Mouse (Mus musculus) limb, embryonic 13.5 days (tissue): ENCODE results near the gene Pigk. TPM values are rescaled to one million over a fixed set of nuclear protein-coding genes. Genes with fewer than 3 reads are reported as not detected.
"Not testable (repeated sequence)": the region's sequence is repeated elsewhere in the genome, so short reads cannot be mapped to it uniquely, and the experiment has no call there.

Source experiments
- ATAC-seq: fragments of 200-750 bp; cut with Nextera tagmentation; 2 replicates; pipeline ENCODE4 v1.8.0; 2017; ENCODE audit warnings: low read depth, moderate number of reproducible peaks, moderate TSS enrichment; ENCODE audit not compliant: low FRiP score
- H3K27ac ChIP-seq: fragments of 300-500 bp; sonication (generic); 2 replicates; pipeline ENCODE4 v1.5.1; 2015; ENCODE audit warnings: inconsistent platforms, mild to moderate bottlenecking, moderate library complexity
- H3K27me3 ChIP-seq: fragments of 300-500 bp; sonication (generic); 2 replicates; pipeline ENCODE4 v1.6.1; 2015; ENCODE audit warnings: mild to moderate bottlenecking, inconsistent platforms
- H3K36me3 ChIP-seq: fragments of 300-500 bp; sonication (generic); 2 replicates; pipeline ENCODE4 v1.6.1; 2015; ENCODE audit warnings: inconsistent platforms, mild to moderate bottlenecking, moderate library complexity
- H3K4me1 ChIP-seq: fragments of 300-500 bp; sonication (generic); 2 replicates; pipeline ENCODE4 v1.6.1; 2015; ENCODE audit warnings: inconsistent platforms
- H3K4me2 ChIP-seq: fragments of 300-500 bp; sonication (generic); replicated peaks from 2 replicates; pipeline ENCODE4 v1.6.1; 2015; ENCODE audit warnings: inconsistent platforms, mild to moderate bottlenecking, moderate library complexity
- H3K4me3 ChIP-seq: fragments of 300-500 bp; sonication (generic); 2 replicates; pipeline ENCODE4 v1.5.1; 2015; ENCODE audit warnings: moderate library complexity, mild to moderate bottlenecking, inconsistent platforms
- H3K9ac ChIP-seq: fragments of 300-500 bp; sonication (generic); 2 replicates; pipeline ENCODE4 v1.6.1; 2015; ENCODE audit warnings: mild to moderate bottlenecking, inconsistent platforms
- H3K9me3 ChIP-seq: fragments of 300-500 bp; sonication (generic); 2 replicates; pipeline ENCODE4 v1.6.1; 2016; ENCODE audit warnings: inconsistent platforms
- WGBS: fragments of 180-500 bp; shearing (Covaris S2); methylation state at CpG from one replicate; pipeline ENCODE4 v1.1.7; 2015; 5-methylcytosine and 5-hydroxymethylcytosine counted together
- polyA plus RNA-seq: library from polyadenylated mRNA; unstranded; fragments of >200 nt; fragmentation: Nextera tagmentation; extraction: Ambion mirVana; gene quantifications from 2 replicates; pipeline ENCODE4 v1.2.1, GENCODE M21; 2015

Pigk gene
- polyA plus RNA-seq, 1 experiment from 2014 or later = 52.9 TPM

GRCm38 (mm10) chr3:152779819-152780218 is 65.9 kb downstream of the Pigk start:
- no peak overlapping the region for H3K4me2 ChIP-seq
- peaks cover 4% of the 10 kb centered on the region; the same call in 1 of the 2 replicates for H3K36me3 ChIP-seq
- no peaks in the 10 kb centered on the region for H3K27me3 ChIP-seq
- ATAC-seq = no peak
- no peaks in the 10 kb centered on the region for H3K9me3 ChIP-seq
- H3K4me1 ChIP-seq = 0 out of 2 replicates have a peak, but pooled peaks cover 2% of the 10 kb centered on the region
- H3K27ac ChIP-seq = no peak overlapping the region
- WGBS = 75% methylated on average over 4 of the region's 4 CpGs
- H3K9ac ChIP-seq = no peak overlapping the region
- H3K4me3 ChIP-seq = no peak overlapping the region

GRCm38 (mm10) chr3:152783792-152784191 is 69.9 kb downstream of the Pigk start:
- no peak; the same call in 1 of the 2 replicates for ATAC-seq
- no peak overlapping the region for H3K4me2 ChIP-seq
- peaks cover 12% of the 10 kb centered on the region for H3K36me3 ChIP-seq
- H3K4me3 ChIP-seq = no peak overlapping the region
- no peaks in the 10 kb centered on the region for H3K27me3 ChIP-seq
- 7% methylated on average over 7 of the region's 7 CpGs for WGBS
- H3K4me1 ChIP-seq = 0 out of 2 replicates have a peak, but pooled peaks cover 2% of the 10 kb centered on the region
- no peaks in the 10 kb centered on the region for H3K9me3 ChIP-seq
- H3K9ac ChIP-seq = no peak overlapping the region
- no peak overlapping the region for H3K27ac ChIP-seq

GRCm38 (mm10) chr3:152784353-152784752 is 70.5 kb downstream of the Pigk start:
- not testable (repeated sequence) for H3K4me1 ChIP-seq, H3K4me3 ChIP-seq, H3K27ac ChIP-seq, H3K9ac ChIP-seq, H3K9me3 ChIP-seq, H3K27me3 ChIP-seq, ATAC-seq, H3K4me2 ChIP-seq
- 88% methylated on average over 10 of the region's 13 CpGs for WGBS
- H3K36me3 ChIP-seq = peaks cover 12% of the 10 kb centered on the region

GRCm38 (mm10) chr3:152788301-152788953 is 74.5 kb downstream of the Pigk start:
- WGBS = 77% methylated on average over 5 of the region's 5 CpGs
- H3K27ac ChIP-seq, H3K9me3 ChIP-seq, H3K4me3 ChIP-seq, H3K9ac ChIP-seq, H3K4me1 ChIP-seq, H3K4me2 ChIP-seq, H3K27me3 ChIP-seq, ATAC-seq: not testable (repeated sequence)
- peaks cover 23% of the 10 kb centered on the region for H3K36me3 ChIP-seq

GRCm38 (mm10) chr3:152792601-152793000 is 78.7 kb downstream of the Pigk start:
- 78% methylated on average over 5 of the region's 5 CpGs for WGBS
- Histone ChIP-seq H3K27ac (no peak overlapping the region), H3K27me3 (no peaks in the 10 kb centered on the region), H3K4me3 (no peak overlapping the region), H3K9me3 (no peaks in the 10 kb centered on the region), H3K4me1 (no peaks in the 10 kb centered on the region), H3K4me2 (no peak overlapping the region), H3K9ac (no peak overlapping the region), H3K36me3 (peaks cover 26% of the 10 kb centered on the region)
- ATAC-seq = 0 out of 2 replicates have a peak, but pooled peaks have one; percentile 5

- Histone ChIP-seq H3K9me3 (no peaks in the 10 kb centered on the region), H3K4me3 (no peak overlapping the region), H3K4me1 (no peaks in the 10 kb centered on the region), H3K27ac (no peak overlapping the region), H3K27me3 (no peaks in the 10 kb centered on the region), H3K36me3 (peaks cover 22% of the 10 kb centered on the region), H3K9ac (no peak overlapping the region), H3K4me2 (no peak overlapping the region)
- ATAC-seq = peak; percentile 32; the same call in 1 of the 2 replicates
- WGBS = 59% methylated on average over 4 of the region's 4 CpGs
Observed at GRCm38 (mm10) chr3:152793006-152793405, 79.1 kb downstream of the Pigk start.

GRCm38 (mm10) chr3:152796216-152796615 is 82.3 kb downstream of the Pigk start:
- Histone ChIP-seq H3K4me2 (no peak overlapping the region), H3K4me1 (no peaks in the 10 kb centered on the region), H3K27ac (no peak overlapping the region), H3K27me3 (no peaks in the 10 kb centered on the region), H3K9me3 (no peaks in the 10 kb centered on the region), H3K36me3 (peaks cover 13% of the 10 kb centered on the region), H3K4me3 (no peak overlapping the region), H3K9ac (no peak overlapping the region)
- ATAC-seq = no peak
- 89% methylated on average over 4 of the region's 4 CpGs for WGBS

- no peaks in the 10 kb centered on the region for H3K4me1 ChIP-seq
- no peak for ATAC-seq
- no peaks in the 10 kb centered on the region for H3K27me3 ChIP-seq
- no peak overlapping the region for H3K9ac ChIP-seq
- no peak overlapping the region for H3K4me2 ChIP-seq
- H3K4me3 ChIP-seq = no peak overlapping the region
- peaks cover 6% of the 10 kb centered on the region; the same call in 1 of the 2 replicates for H3K36me3 ChIP-seq
- H3K27ac ChIP-seq = no peak overlapping the region
- no peaks in the 10 kb centered on the region for H3K9me3 ChIP-seq
- 15% methylated on average over 2 of the region's 2 CpGs for WGBS
Observed at GRCm38 (mm10) chr3:152797354-152797753, 83.5 kb downstream of the Pigk start.

- H3K4me2 ChIP-seq = no peak overlapping the region
- 0 out of 2 replicates have a peak, but pooled peaks cover under 1% of the 10 kb centered on the region for H3K36me3 ChIP-seq
- H3K27me3 ChIP-seq = no peaks in the 10 kb centered on the region
- ATAC-seq = no peak
- no peaks in the 10 kb centered on the region for H3K9me3 ChIP-seq
- no peak overlapping the region for H3K9ac ChIP-seq
- H3K4me1 ChIP-seq = no peaks in the 10 kb centered on the region
- H3K4me3 ChIP-seq = no peak overlapping the region
- H3K27ac ChIP-seq = no peak overlapping the region
- WGBS = 78% methylated on average over 9 of the region's 9 CpGs
Observed at GRCm38 (mm10) chr3:152799738-152800431, 86.0 kb downstream of the Pigk start.

- Histone ChIP-seq H3K36me3 (no peaks in the 10 kb centered on the region), H3K4me1 (no peaks in the 10 kb centered on the region), H3K4me2 (no peak overlapping the region), H3K27ac (no peak overlapping the region), H3K27me3 (no peaks in the 10 kb centered on the region), H3K9me3 (no peaks in the 10 kb centered on the region), H3K9ac (no peak overlapping the region), H3K4me3 (no peak overlapping the region)
- ATAC-seq = no peak
- 64% methylated on average over 4 of the region's 4 CpGs for WGBS
Observed at GRCm38 (mm10) chr3:152813905-152814304, 100.0 kb downstream of the Pigk start.

GRCm38 (mm10) chr3:152815110-152815509 is 101.2 kb downstream of the Pigk start:
- no peak overlapping the region for H3K27ac ChIP-seq
- H3K4me2 ChIP-seq = no peak overlapping the region
- no peak for ATAC-seq
- no peak overlapping the region for H3K4me3 ChIP-seq
- 90% methylated on average over 5 of the region's 5 CpGs for WGBS
- no peaks in the 10 kb centered on the region for H3K9me3 ChIP-seq
- H3K9ac ChIP-seq = no peak overlapping the region
- H3K27me3 ChIP-seq = no peaks in the 10 kb centered on the region
- no peaks in the 10 kb centered on the region for H3K4me1 ChIP-seq
- no peaks in the 10 kb centered on the region for H3K36me3 ChIP-seq

GRCm38 (mm10) chr3:152820406-152820805 is 106.5 kb downstream of the Pigk start:
- H3K4me3 ChIP-seq = no peak overlapping the region
- H3K27ac ChIP-seq = no peak overlapping the region
- H3K27me3 ChIP-seq = no peaks in the 10 kb centered on the region
- whole genome bisulfite sequencing = 74% methylated on average over 3 of the region's 3 CpGs
- H3K9me3 ChIP-seq = no peaks in the 10 kb centered on the region
- H3K9ac ChIP-seq = no peak overlapping the region
- no peaks in the 10 kb centered on the region for H3K36me3 ChIP-seq
- no peak for ATAC-seq
- no peaks in the 10 kb centered on the region for H3K4me1 ChIP-seq
- H3K4me2 ChIP-seq = no peak overlapping the region
